Mouse (Mus musculus) gonadal fat pad, adult 2 months (tissue): ENCODE results near the gene Adck1. TPM values are rescaled to one million over a fixed set of nuclear protein-coding genes. Genes with fewer than 3 reads are reported as not detected.

Source experiments
- DNase-seq: peaks from one replicate; pipeline ENCODE4 v3.0.0-alpha.2; 2012; ENCODE audit warnings: low read depth
- polyA plus RNA-seq: library from polyadenylated mRNA; depleted of rRNA; stranded (reverse); fragments of >200 nt; gene quantifications from 2 replicates; pipeline ENCODE4 v1.2.3, GENCODE M21; 2012; rRNA removed

The Adck1 gene
- polyA plus RNA-seq, 1 experiment: 24.6 TPM

DNA sequence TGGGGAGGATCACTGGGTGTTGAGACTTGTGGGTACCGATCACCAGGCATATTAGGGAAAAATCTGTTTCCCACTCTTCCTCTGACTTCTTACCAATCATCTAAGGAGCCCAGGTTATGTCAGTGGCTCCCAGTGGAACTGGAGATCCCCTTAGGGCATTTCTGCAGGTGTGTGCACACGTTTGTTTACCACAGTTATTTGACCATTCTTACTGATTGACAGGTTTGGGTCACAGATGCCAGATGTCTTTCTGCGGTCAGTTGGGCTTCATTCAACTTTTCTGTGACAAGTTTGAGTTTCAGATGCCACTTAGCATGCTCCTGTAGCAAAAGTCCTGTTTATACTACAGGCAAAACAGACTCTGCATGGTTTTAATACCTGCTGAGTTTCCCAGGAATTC is 112.5 kb downstream of the Adck1 start:
- DNase-seq: no peak

DNA sequence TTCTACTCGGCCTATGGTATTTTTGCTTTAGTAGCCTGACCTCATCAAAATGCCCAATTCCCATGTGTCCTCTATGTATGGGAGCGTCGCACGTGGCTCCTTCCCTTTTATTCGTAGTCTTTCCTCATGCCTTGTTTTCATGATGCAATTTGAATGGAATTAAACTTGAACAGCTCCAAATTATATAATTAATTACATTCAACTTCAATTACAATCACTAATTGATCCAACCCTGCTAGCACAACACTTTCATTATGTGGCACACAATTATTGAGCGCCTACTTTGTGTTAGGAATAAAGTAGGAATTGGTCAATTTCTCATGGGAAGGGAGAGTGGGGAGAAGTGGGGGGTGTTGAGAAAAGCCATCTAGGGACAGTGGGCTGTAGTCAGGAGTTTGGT is 113.4 kb downstream of the Adck1 start:
- no peak for DNase-seq

DNA sequence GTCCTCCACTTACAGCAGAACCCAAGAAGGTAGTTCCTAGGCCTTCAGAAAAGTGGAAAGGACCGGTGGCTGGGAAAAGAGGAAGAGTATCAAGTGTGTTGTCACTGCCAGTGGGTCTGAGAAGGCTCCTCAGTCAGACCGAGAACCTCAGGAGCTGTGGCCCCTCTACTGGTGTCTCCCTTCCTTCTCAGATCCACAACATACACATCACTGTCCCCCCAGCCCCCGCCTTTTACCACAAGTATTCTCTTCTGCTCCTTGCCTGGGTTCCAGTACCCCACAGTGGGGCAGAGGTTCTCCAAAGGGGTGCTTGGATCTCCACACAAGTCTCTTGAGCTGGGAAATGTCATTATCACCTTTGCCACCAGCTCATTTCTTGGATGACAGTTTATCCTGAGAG is 115.5 kb downstream of the Adck1 start:
- DNase-seq: no peak

DNA sequence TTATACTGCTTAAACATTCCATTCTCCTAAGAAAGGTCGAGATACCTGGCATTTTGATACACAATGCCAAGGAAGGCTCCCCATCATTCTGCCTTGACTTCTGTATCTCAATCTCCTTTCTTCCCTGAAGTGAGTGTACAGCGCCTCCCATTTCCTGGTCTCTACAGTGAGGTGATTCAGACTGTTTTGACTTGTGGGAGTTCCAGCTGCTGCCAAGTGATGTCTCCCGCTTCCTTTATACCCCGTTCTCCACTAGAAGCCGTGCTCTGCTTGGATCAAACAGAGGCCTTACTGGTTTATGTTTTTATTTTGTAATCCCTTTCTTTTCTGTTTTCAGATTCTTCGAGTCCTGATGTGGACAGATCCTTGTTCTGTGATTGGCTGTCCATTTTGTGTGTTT is 116.3 kb downstream of the Adck1 start:
- DNase-seq: no peak

DNA sequence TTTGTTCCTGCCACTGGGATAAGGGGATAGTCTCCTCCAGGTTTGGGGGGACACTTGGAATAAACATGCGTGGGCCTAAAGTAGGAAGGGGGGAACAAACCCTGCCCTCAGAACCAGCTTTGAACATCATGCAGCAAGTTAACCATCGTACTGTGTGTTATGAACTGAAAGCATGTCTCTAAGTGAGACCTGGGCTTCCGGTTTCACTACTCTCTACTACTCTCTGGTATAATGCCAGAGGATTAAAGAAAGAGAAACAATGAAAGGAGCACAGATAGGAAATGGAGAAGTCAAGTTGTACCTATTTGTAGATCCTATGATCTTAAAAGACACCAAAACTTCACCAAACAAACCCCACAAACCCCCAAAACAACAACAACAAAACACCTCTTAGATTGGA is 121.3 kb downstream of the Adck1 start:
- no peak for DNase-seq

DNA sequence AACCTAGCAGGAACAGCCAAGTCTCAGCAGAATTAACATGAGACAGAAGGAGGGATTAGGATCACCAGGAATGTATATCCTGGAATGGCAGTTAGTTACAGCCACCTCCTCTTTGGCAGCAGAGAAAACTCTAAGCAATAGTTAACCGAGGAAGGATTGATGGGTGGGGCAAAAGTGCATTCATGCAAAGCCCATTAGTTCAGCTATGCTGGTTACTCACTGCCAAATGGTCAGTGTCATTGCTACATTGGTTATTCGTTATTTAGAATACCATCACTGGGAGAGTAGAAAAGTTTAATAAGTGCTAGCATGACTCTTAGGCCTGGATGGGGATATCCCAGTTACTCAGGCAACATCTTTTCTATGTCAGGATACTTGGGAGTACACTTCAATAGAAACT is 130.5 kb downstream of the Adck1 start:
- no peak for DNase-seq

Other genes starting within 250 kb of the Adck1 start
- not detected in 2 replicates for gene Gm10436, start 178.4 kb upstream of the Adck1 start, polyA plus RNA-seq
- gene Gm8332, start 110.5 kb upstream of the Adck1 start, polyA plus RNA-seq: not detected in 2 replicates
- not detected in 2 replicates for gene Gm5662, start 86.1 kb upstream of the Adck1 start, polyA plus RNA-seq
- gene Gm5039, start 36.5 kb upstream of the Adck1 start, polyA plus RNA-seq: not detected in 2 replicates